Comparison of ENCODE assay signal across 20 mouse cellular contexts in genomic region chr1:92190463-92190862, GRCm38 (mm10). TPM values are rescaled to one million over a fixed set of nuclear protein-coding genes. Genes with fewer than 3 reads are reported as not detected.
DNase-seq lines count a peak whose midpoint lies in the region; TF ChIP-seq lines count a peak whose summit lies in the region.
"Had no signal": no experiment of that assay in that cellular context is flagged by ENCODE, and none has a peak within 500 bp of the region (broad histone marks: within the 10 kb centered on the region; RNA-seq: fewer than 3 reads in every experiment).

No protein-coding gene starts in this region.

- DNase-seq in CD4-positive helper T cell, adult 2 months (ENCODE audit: low read depth, low spot score), result peak; percentile 54
- DNase-seq in CH12.LX (ENCODE audit: extremely low read depth), result peak; percentile 12
- DNase-seq in induced T-regulatory cell, adult 2 months (ENCODE audit: low read depth), result peak; percentile 64
- DNase-seq in naive thymus-derived CD4-positive, alpha-beta T cell, adult 2 months (ENCODE audit: low read depth), result peak; percentile 58
- DNase-seq in adrenal gland, postnatal 14 days, result no peak
- DNase-seq in cerebellum, adult 9-11 months, result no peak
- no peak for DNase-seq in spleen, postnatal 36 days (ENCODE audit: low spot score in 2 of 2)
- DNase-seq: adrenal gland, postnatal 10 days; cerebellum, adult 11-12 months; cerebellum, adult 9-10 months; cerebellum, postnatal 36 days; gastrocnemius, postnatal 36 days; heart, adult 18-20 months; heart, postnatal 10 days; heart, postnatal 4 days had no signal

- H3K4me3 ChIP-seq in CH12.LX (replicated peaks in 1 of 3; ENCODE audit: low read depth in 2 of 3, low read length in 2 of 3, poor library complexity in 1 of 3), result no peak overlapping the region
- H3K4me3 ChIP-seq: embryonic facial prominence, embryonic 13.5 days; forebrain, embryonic 12.5 days; heart, embryonic 10.5 days; hindbrain, embryonic 12.5 days; intestine, embryonic 15.5 days had no signal

- no peak for TF ChIP-seq CTCF in CH12.LX (conservative IDR thresholded peaks at IDR 0.05 in 1 of 2, IDR thresholded peaks at IDR 0.05 in 1 of 2; ENCODE audit: low read depth in 2 of 2, low read length in 2 of 2)

- H3K4me1 ChIP-seq in CH12.LX (ENCODE audit: control insufficient read depth in 1 of 2, insufficient read depth in 2 of 2), result peaks cover 0 to 4% of the 10 kb centered on the region in 2 experiments; a peak in 2 of 4 replicates
- H3K4me1 ChIP-seq: embryonic facial prominence, embryonic 13.5 days; forebrain, embryonic 12.5 days; heart, embryonic 10.5 days; hindbrain, embryonic 12.5 days; intestine, embryonic 15.5 days had no signal

- no peak for TF ChIP-seq POLR2A in CH12.LX (IDR thresholded peaks at IDR 0.05; ENCODE audit: low read depth, low read length)

- no peaks in the 10 kb centered on the region for H3K36me3 ChIP-seq in CH12.LX (replicated peaks in 1 of 2; ENCODE audit: control insufficient read depth in 1 of 2, insufficient read depth in 1 of 2, low read length in 1 of 2)
- H3K36me3 ChIP-seq: embryonic facial prominence, embryonic 13.5 days; forebrain, embryonic 12.5 days; heart, embryonic 10.5 days; hindbrain, embryonic 12.5 days; intestine, embryonic 15.5 days had no signal

- in situ Hi-C loops in CH12.LX (cut with MboI; ENCODE audit: low pct_ligation_motif_present, low pct_unique_long_range_greater_than_20kb, low sequenced_read_pairs), result no loop called here

- H3K79me2 ChIP-seq in CH12.LX (replicated peaks; ENCODE audit: control insufficient read depth, extremely low read depth, insufficient read depth, poor library complexity, severe bottlenecking), result no peaks in the 10 kb centered on the region

- no peak overlapping the region for H3K27ac ChIP-seq in CH12.LX (ENCODE audit: insufficient read depth, low read depth)
- H3K27ac ChIP-seq: embryonic facial prominence, embryonic 13.5 days; forebrain, embryonic 12.5 days; heart, embryonic 10.5 days; hindbrain, embryonic 12.5 days; intestine, embryonic 15.5 days had no signal

- no peak for TF ChIP-seq EP300 in CH12.LX (IDR thresholded peaks at IDR 0.05; ENCODE audit: low read length)

- H3K9me3 ChIP-seq in CH12.LX (replicated peaks; ENCODE audit: low read length), result peaks cover 8% of the 10 kb centered on the region
- H3K9me3 ChIP-seq: embryonic facial prominence, embryonic 13.5 days; forebrain, embryonic 12.5 days; heart, embryonic 10.5 days; hindbrain, embryonic 12.5 days; intestine, embryonic 15.5 days had no signal

- no peak overlapping the region for H3K9ac ChIP-seq in CH12.LX (ENCODE audit: insufficient read depth, low read depth)
- H3K9ac ChIP-seq: embryonic facial prominence, embryonic 13.5 days; forebrain, embryonic 12.5 days; hindbrain, embryonic 12.5 days; intestine, embryonic 15.5 days had no signal

- no peak overlapping the region; the same call in 1 of the 2 replicates for H3K4me2 ChIP-seq in CH12.LX (ENCODE audit: insufficient read depth, low read depth, poor library complexity, severe bottlenecking)
- H3K4me2 ChIP-seq: embryonic facial prominence, embryonic 13.5 days; forebrain, embryonic 12.5 days; hindbrain, embryonic 12.5 days; intestine, embryonic 15.5 days had no signal

- dilution Hi-C loops in CH12.LX (cut with MboI; ENCODE audit: extremely low pct_ligation_motif_present, extremely low pct_unique_long_range_greater_than_20kb, low sequenced_read_pairs), result no loop called here

- H3K27me3 ChIP-seq in CH12.LX (replicated peaks), result peaks cover 13% of the 10 kb centered on the region
- H3K27me3 ChIP-seq: embryonic facial prominence, embryonic 13.5 days; forebrain, embryonic 12.5 days; hindbrain, embryonic 12.5 days; intestine, embryonic 15.5 days had no signal

- TF ChIP-seq RAD21 in CH12.LX (IDR thresholded peaks at IDR 0.05; ENCODE audit: low read depth, low read length), result no peak

TF ChIP-seq in CH12.LX, 34 proteins besides CTCF, POLR2A, EP300 and RAD21:
- no peak for TF ChIP-seq MXI1 (IDR thresholded peaks at IDR 0.05; ENCODE audit: low read depth, low read length)
- no peak for TF ChIP-seq USF2 (conservative IDR thresholded peaks at IDR 0.05; ENCODE audit: low read depth, low read length)
- TF ChIP-seq ZC3H11A (IDR thresholded peaks at IDR 0.05; ENCODE audit: low read depth, low read length), result no peak

RNA-seq across cellular contexts. Expression of gene Hdac4, which starts 5.0 kb away (rescaled TPM):
- total RNA-seq in CH12.LX (2012; rRNA removed) (5.2 and 6.3 TPM in 2 replicates), CH12.LX (2014; rRNA removed) (2.4 and 3.4 TPM in 2 replicates)
- 2.9 and 4.3 TPM in 2 replicates for polyA plus RNA-seq in CH12.LX (2012; ENCODE audit: insufficient read length, low read depth)
- 70.1 and 70.3 TPM in 2 replicates for total RNA-seq in adrenal gland, postnatal 14 days (2021)

Comparison
In these comparisons a context has a peak if more than half of its experiments do, and no peak if none do; other contexts are left out.
1. DNase-seq: peak in CD4-positive helper T cell, adult 2 months (single experiment), CH12.LX (single experiment), induced T-regulatory cell, adult 2 months (single experiment) and naive thymus-derived CD4-positive, alpha-beta T cell, adult 2 months (single experiment); none in adrenal gland, postnatal 14 days (single experiment), cerebellum, adult 9-11 months (single experiment) and spleen, postnatal 36 days (0 of 2).